Mouse (Mus musculus) heart, postnatal 0 days (tissue): ENCODE measurements at regions not wholly inside any gene's neighbourhood (a gene's known extent, or its start where the extent isn't known, plus 50 kb on each side); places are given as distances from the start of the nearest gene placed in this dataset.

Source experiments
- ATAC-seq: fragments of 200-750 bp; cut with Nextera tagmentation; 2 replicates; pipeline ENCODE4 v1.8.0; 2017; ENCODE audit warnings: low read depth, moderate number of reproducible peaks, moderate library complexity; ENCODE audit not compliant: insufficient read depth
- DNase-seq: peaks from one replicate; pipeline ENCODE4 v3.0.0-alpha.2; 2016; ENCODE audit warnings: low spot score
- H3K27ac ChIP-seq: fragments of 300-500 bp; sonication (generic); 2 replicates; pipeline ENCODE4 v1.5.1; 2014; ENCODE audit warnings: low read depth, mild to moderate bottlenecking
- H3K27me3 ChIP-seq: fragments of 300-500 bp; sonication (generic); 2 replicates; pipeline ENCODE4 v1.6.1; 2014; ENCODE audit warnings: low read length, mixed read lengths; ENCODE audit not compliant: control insufficient read depth, insufficient read depth
- H3K36me3 ChIP-seq: fragments of 300-500 bp; sonication (generic); replicated peaks from 2 replicates; pipeline ENCODE4 v1.6.1; 2014; ENCODE audit warnings: low read length, mixed read lengths; ENCODE audit not compliant: control insufficient read depth, insufficient read depth
- H3K4me1 ChIP-seq: fragments of 300-500 bp; sonication (generic); 2 replicates; pipeline ENCODE4 v1.6.1; 2014; ENCODE audit warnings: antibody characterized with exemption; ENCODE audit not compliant: control insufficient read depth, insufficient read depth
- H3K4me2 ChIP-seq: fragments of 300-500 bp; sonication (generic); 2 replicates; pipeline ENCODE4 v1.6.1; 2014; ENCODE audit warnings: low read depth, mild to moderate bottlenecking, low read length, moderate library complexity
- H3K4me3 ChIP-seq: fragments of 300-500 bp; sonication (generic); 2 replicates; pipeline ENCODE4 v1.5.1; 2014; ENCODE audit warnings: low read depth, low read length
- H3K9ac ChIP-seq: fragments of 300-500 bp; sonication (generic); replicated peaks from 2 replicates; pipeline ENCODE4 v1.6.1; 2014; ENCODE audit warnings: low read depth, low read length, mixed read lengths
- H3K9me3 ChIP-seq: fragments of 300-500 bp; sonication (generic); replicated peaks from 2 replicates; pipeline ENCODE4 v1.6.1; 2016; ENCODE audit warnings: low read length; ENCODE audit not compliant: control insufficient read depth
- CTCF ChIP-seq: IDR thresholded peaks from 2 replicates; pipeline ENCODE4 v1.5.1; 2016; ENCODE audit warnings: antibody characterized with exemption, control low read depth, low read depth
- EP300 ChIP-seq: IDR thresholded peaks from 2 replicates; pipeline ENCODE4 v1.6.1; 2016; ENCODE audit warnings: antibody characterized with exemption, low read depth
- WGBS: fragments of 180-500 bp; shearing (Covaris S2); extraction: QIAGEN DNeasy Blood & Tissue Kit; methylation state at CpG from one replicate; pipeline ENCODE4 v1.1.7; 2014; 5-methylcytosine and 5-hydroxymethylcytosine counted together

GRCm38 (mm10) chr5:39857192-39857591, 101.9 kb upstream of the Hs3st1 start:
- ATAC-seq (no peak), DNase-seq (no peak)
- WGBS = 69% methylated on average over 2 of the region's 2 CpGs
- Histone ChIP-seq H3K9ac (no peak overlapping the region), H3K4me1 (no peaks in the 10 kb centered on the region), H3K36me3 (no peaks in the 10 kb centered on the region), H3K4me3 (no peak overlapping the region), H3K9me3 (no peaks in the 10 kb centered on the region), H3K27ac (no peak overlapping the region), H3K4me2 (no peak overlapping the region), H3K27me3 (no peaks in the 10 kb centered on the region)
- TF ChIP-seq EP300 = no peak

DNA sequence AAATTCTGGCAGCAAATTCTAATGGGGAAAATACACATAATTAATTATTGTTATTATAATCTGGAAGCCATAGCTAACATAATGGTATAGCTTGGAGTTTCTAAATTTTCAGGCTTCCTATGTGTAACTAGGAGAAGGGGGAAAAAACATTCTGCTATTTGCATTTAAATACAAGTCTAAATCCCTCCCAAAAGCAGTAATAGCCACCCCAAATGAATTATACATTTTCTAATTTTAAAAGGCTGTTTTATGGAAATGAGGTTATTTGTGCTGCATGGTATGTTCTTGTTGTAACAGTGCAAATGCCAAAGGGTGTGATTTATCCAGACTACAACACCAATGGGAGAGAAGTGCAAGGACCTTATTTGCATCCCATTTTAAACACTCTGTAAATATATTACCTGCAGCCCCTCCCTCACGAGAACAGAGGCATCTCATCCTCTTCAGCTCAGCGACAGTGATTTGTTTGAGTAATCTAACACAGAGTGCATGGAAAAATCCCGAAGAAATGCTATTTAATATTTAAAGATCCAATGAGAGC, 101.4 kb upstream of the Hs3st1 start:
- ATAC-seq (no peak), DNase-seq (no peak)
- 79% methylated on average over 3 of the region's 3 CpGs for WGBS
- H3K4me1 ChIP-seq = no peaks in the 10 kb centered on the region
- no peak overlapping the region for H3K4me2 ChIP-seq
- no peak overlapping the region for H3K27ac ChIP-seq
- H3K36me3 ChIP-seq = no peaks in the 10 kb centered on the region
- H3K9me3 ChIP-seq = no peaks in the 10 kb centered on the region
- TF ChIP-seq CTCF = no peak
- no peak overlapping the region for H3K4me3 ChIP-seq
- H3K9ac ChIP-seq = no peak overlapping the region
- no peaks in the 10 kb centered on the region for H3K27me3 ChIP-seq

DNA sequence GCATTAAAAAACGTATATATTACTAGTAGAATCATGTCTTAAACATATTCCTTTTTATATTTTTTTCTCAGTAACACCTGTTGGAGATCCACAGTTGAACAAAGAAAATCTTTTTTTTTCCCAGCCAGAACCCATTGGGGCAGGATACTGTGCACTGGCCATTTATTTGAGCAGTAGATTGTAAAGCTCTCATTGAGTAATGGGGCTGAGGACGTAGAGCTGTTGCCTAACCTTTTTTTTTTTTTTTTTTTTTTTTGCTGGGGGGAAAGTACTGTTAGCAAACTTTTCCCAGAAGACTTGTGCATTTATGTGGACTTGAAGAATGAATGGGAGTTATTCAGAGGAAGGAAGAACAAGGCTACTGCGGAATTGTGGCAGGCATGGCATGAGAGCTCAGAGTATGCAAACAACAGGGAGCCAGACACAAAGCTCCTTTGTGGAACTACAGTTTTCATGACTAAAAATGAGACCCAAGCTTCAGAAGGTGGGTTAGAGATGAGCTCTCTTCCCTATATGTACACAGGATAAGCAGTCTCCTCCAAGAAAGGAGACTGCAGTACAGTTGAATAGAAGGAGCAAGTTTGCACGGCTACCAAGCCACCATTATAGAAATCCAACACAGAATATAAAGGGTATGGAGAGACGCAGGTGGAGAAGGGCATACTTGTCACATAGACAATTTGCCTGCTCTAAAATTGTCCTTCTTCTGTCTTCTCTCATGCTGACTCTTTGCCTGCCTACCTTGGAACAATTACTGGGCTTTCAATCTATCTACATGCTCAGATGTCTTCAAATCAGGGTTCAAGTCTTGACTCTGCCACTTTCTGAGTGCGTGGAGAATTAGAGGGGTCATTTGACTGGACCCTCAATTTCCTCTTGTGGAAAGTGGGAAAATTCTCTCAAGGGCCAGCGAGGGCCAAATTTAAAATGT, 100.7 kb upstream of the Hs3st1 start:
- TF ChIP-seq EP300 = no peak
- no peak for TF ChIP-seq CTCF
- Histone ChIP-seq H3K4me3 (no peak overlapping the region), H3K36me3 (no peaks in the 10 kb centered on the region), H3K4me1 (no peaks in the 10 kb centered on the region), H3K27me3 (no peaks in the 10 kb centered on the region), H3K4me2 (no peak overlapping the region), H3K9me3 (no peaks in the 10 kb centered on the region), H3K27ac (no peak overlapping the region), H3K9ac (no peak overlapping the region)
- no peak for ATAC-seq
- 72% methylated on average over 7 of the region's 7 CpGs for WGBS
- no peak for DNase-seq

- ATAC-seq = no peak
- Histone ChIP-seq H3K36me3 (no peaks in the 10 kb centered on the region), H3K4me2 (no peak overlapping the region), H3K9me3 (no peaks in the 10 kb centered on the region), H3K9ac (no peak overlapping the region), H3K4me3 (no peak overlapping the region), H3K27ac (no peak overlapping the region), H3K27me3 (no peaks in the 10 kb centered on the region), H3K4me1 (no peaks in the 10 kb centered on the region)
- 5% methylated on average over 1 of the region's 1 CpGs for WGBS
- TF ChIP-seq CTCF (no peak), EP300 (no peak)
- DNase-seq = no peak
Observed at GRCm38 (mm10) chr5:39847187-39847586, 91.9 kb upstream of the Hs3st1 start.

DNA sequence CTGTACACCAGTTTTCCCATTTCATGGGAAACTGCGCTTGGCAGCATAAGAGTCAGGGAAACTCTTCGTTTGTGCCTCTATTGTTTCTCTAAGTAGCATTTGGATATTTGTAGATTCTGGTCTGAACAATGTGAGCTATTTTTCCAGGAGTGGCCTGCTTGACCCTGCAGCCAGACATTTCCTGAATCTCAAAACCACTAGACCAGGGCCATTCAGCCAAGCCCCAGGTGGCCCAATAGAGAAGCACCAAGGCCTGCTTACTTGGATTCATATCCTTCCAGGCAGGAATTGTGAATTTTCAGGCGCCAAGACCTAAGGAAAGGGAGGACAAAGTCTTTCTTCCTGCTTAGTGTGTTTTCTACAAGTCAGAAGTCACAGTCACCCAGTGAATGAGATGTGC, 85.9 kb upstream of the Hs3st1 start:
- H3K4me2 ChIP-seq = no peak overlapping the region
- ATAC-seq (peak; percentile 77), DNase-seq (peak; percentile 39)
- 48% methylated on average over 3 of the region's 3 CpGs for WGBS
- H3K4me1 ChIP-seq = no peaks in the 10 kb centered on the region
- no peak overlapping the region for H3K4me3 ChIP-seq
- no peaks in the 10 kb centered on the region for H3K27me3 ChIP-seq
- no peaks in the 10 kb centered on the region for H3K9me3 ChIP-seq
- H3K27ac ChIP-seq = peak overlapping the region; percentile 22
- H3K9ac ChIP-seq = no peak overlapping the region
- no peaks in the 10 kb centered on the region for H3K36me3 ChIP-seq
- TF ChIP-seq CTCF (no peak), EP300 (peak; percentile 56; the same call in 1 of the 2 replicates)
